Mouse (Mus musculus) midbrain, embryonic 15.5 days (tissue): ENCODE results near the gene Slc35b4. TPM values are rescaled to one million over a fixed set of nuclear protein-coding genes. Genes with fewer than 3 reads are reported as not detected.
A peak's percentile ranks its signal among the peaks of the same experiment; 100 is the strongest.

Experiments used
- ATAC-seq: fragments of 200-750 bp; cut with Nextera tagmentation; replicated peaks from 2 replicates; pipeline ENCODE4 v1.8.0; 2017; ENCODE audit warnings: moderate TSS enrichment
- H3K27ac ChIP-seq: fragments of 300-500 bp; sonication (generic); 2 replicates; pipeline ENCODE4 v1.5.1; 2015; ENCODE audit warnings: mild to moderate bottlenecking, inconsistent platforms
- H3K27me3 ChIP-seq: fragments of 300-500 bp; sonication (generic); replicated peaks from 2 replicates; pipeline ENCODE4 v1.6.1; 2015; ENCODE audit warnings: inconsistent platforms
- H3K36me3 ChIP-seq: fragments of 300-500 bp; sonication (generic); replicated peaks from 2 replicates; pipeline ENCODE4 v1.6.1; 2015; ENCODE audit warnings: inconsistent platforms
- H3K4me1 ChIP-seq: fragments of 300-500 bp; sonication (generic); 2 replicates; pipeline ENCODE4 v1.6.1; 2015; ENCODE audit warnings: inconsistent platforms
- H3K4me2 ChIP-seq: fragments of 300-500 bp; sonication (generic); 2 replicates; pipeline ENCODE4 v1.6.1; 2015; ENCODE audit warnings: inconsistent platforms, mild to moderate bottlenecking, moderate library complexity
- H3K4me3 ChIP-seq: fragments of 300-500 bp; sonication (generic); 2 replicates; pipeline ENCODE4 v1.5.1; 2015; ENCODE audit warnings: mild to moderate bottlenecking, inconsistent platforms
- H3K9ac ChIP-seq: fragments of 300-500 bp; sonication (generic); 2 replicates; pipeline ENCODE4 v1.6.1; 2015; ENCODE audit warnings: mild to moderate bottlenecking, inconsistent platforms
- H3K9me3 ChIP-seq: fragments of 300-500 bp; sonication (generic); 2 replicates; pipeline ENCODE4 v1.6.1; 2016; ENCODE audit warnings: inconsistent platforms
- WGBS: fragments of 180-500 bp; shearing (Covaris S2); methylation state at CpG from one replicate; pipeline ENCODE4 v1.1.7; 2015; ENCODE audit warnings: mixed read lengths; 5-methylcytosine and 5-hydroxymethylcytosine counted together
- polyA plus RNA-seq: library from polyadenylated mRNA; unstranded; fragments of >200 nt; fragmentation: Nextera tagmentation; extraction: Ambion mirVana; gene quantifications from 2 replicates; pipeline ENCODE4 v1.2.1, GENCODE M21; 2015

Gene Slc35b4
- polyA plus RNA-seq: 45.0 and 45.6 TPM in 2 replicates

DNA sequence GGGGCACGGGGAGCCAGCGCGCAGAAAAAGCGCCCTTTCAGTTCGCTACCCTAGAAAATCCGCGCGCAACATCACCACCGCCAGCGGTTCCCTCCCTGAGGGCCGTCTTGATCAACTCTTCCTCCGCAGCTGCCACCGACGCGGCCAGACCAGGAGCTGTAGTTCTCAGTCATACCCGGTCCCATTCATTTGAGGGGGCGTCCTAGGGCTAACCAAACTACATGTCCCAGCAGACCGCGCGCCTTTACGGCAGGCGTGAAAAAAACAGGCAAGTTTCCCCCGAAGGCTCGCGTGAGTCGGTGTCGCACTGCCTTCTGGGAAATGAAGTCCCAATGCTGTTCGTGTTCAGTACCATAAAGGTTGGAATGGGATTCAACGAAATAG, at the start of gene Slc35b4:
Gene Slc35b4 (minus strand): TSS at position 248 of the 384 bp plus-strand sequence.
- peak within 1 kb of the TSS; percentile 80 for H3K4me2 ChIP-seq
- peak; percentile 100 for ATAC-seq
- no peaks in the 10 kb centered on the region for H3K9me3 ChIP-seq
- H3K4me3 ChIP-seq: peak within 1 kb of the TSS; percentile 90
- H3K9ac ChIP-seq: peak within 1 kb of the TSS; percentile 80
- H3K4me1 ChIP-seq: peaks cover 14% of the 10 kb centered on the region
- H3K36me3 ChIP-seq: no peaks in the 10 kb centered on the region
- H3K27ac ChIP-seq: peak within 1 kb of the TSS; percentile 87
- under 1% methylated on average over 29 of the region's 29 CpGs for WGBS
- H3K27me3 ChIP-seq: no peaks in the 10 kb centered on the region

- H3K27me3 ChIP-seq: no peaks in the 10 kb centered on the region
- WGBS: 96% methylated on average over 3 of the region's 3 CpGs
- ATAC-seq: no peak
- no peak overlapping the region for H3K27ac ChIP-seq
- no peaks in the 10 kb centered on the region for H3K36me3 ChIP-seq
- no peak overlapping the region for H3K4me3 ChIP-seq
- H3K9ac ChIP-seq: no peak overlapping the region
- H3K9me3 ChIP-seq: no peaks in the 10 kb centered on the region
- H3K4me2 ChIP-seq: no peak overlapping the region
- H3K4me1 ChIP-seq: no peaks in the 10 kb centered on the region
Measured at GRCm38 (mm10) chr6:34225004-34225599, 48.2 kb upstream of the Slc35b4 start.

GRCm38 (mm10) chr6:34216450-34217319, 39.8 kb upstream of the Slc35b4 start:
- no peak overlapping the region for H3K4me3 ChIP-seq
- H3K4me1 ChIP-seq: no peaks in the 10 kb centered on the region
- no peaks in the 10 kb centered on the region for H3K27me3 ChIP-seq
- no peaks in the 10 kb centered on the region for H3K36me3 ChIP-seq
- no peaks in the 10 kb centered on the region for H3K9me3 ChIP-seq
- no peak overlapping the region for H3K27ac ChIP-seq
- 68% methylated on average over 9 of the region's 9 CpGs for WGBS
- H3K9ac ChIP-seq: no peak overlapping the region
- no peak overlapping the region for H3K4me2 ChIP-seq
- no peak for ATAC-seq

GRCm38 (mm10) chr6:34205754-34206153, 28.8 kb upstream of the Slc35b4 start:
- Histone ChIP-seq H3K27me3 (no peaks in the 10 kb centered on the region), H3K27ac (no peak overlapping the region), H3K4me2 (no peak overlapping the region), H3K4me3 (no peak overlapping the region), H3K4me1 (0 out of 2 replicates have a peak, but pooled peaks cover 3% of the 10 kb centered on the region), H3K9me3 (no peaks in the 10 kb centered on the region), H3K36me3 (no peaks in the 10 kb centered on the region), H3K9ac (no peak overlapping the region)
- 93% methylated on average over 3 of the region's 3 CpGs for WGBS
- ATAC-seq: no peak

GRCm38 (mm10) chr6:34204971-34205572, 28.2 kb upstream of the Slc35b4 start:
- Histone ChIP-seq H3K4me1 (0 out of 2 replicates have a peak, but pooled peaks cover 3% of the 10 kb centered on the region), H3K9me3 (no peaks in the 10 kb centered on the region), H3K4me3 (no peak overlapping the region), H3K36me3 (no peaks in the 10 kb centered on the region), H3K27me3 (no peaks in the 10 kb centered on the region), H3K27ac (no peak overlapping the region), H3K4me2 (no peak overlapping the region), H3K9ac (no peak overlapping the region)
- no peak for ATAC-seq
- 73% methylated on average over 8 of the region's 8 CpGs for WGBS

GRCm38 (mm10) chr6:34203503-34203902, 26.6 kb upstream of the Slc35b4 start:
- 0 out of 2 replicates have a peak, but pooled peaks cover 3% of the 10 kb centered on the region for H3K4me1 ChIP-seq
- no peak overlapping the region for H3K27ac ChIP-seq
- ATAC-seq: no peak
- no peaks in the 10 kb centered on the region for H3K36me3 ChIP-seq
- H3K4me2 ChIP-seq: no peak overlapping the region
- no peaks in the 10 kb centered on the region for H3K27me3 ChIP-seq
- no peaks in the 10 kb centered on the region for H3K9me3 ChIP-seq
- no peak overlapping the region for H3K4me3 ChIP-seq
- no peak overlapping the region for H3K9ac ChIP-seq
- WGBS: 45% methylated on average over 7 of the region's 7 CpGs

GRCm38 (mm10) chr6:34194981-34195380, 18.1 kb upstream of the Slc35b4 start:
- 67% methylated on average over 1 of the region's 1 CpGs for WGBS

DNA sequence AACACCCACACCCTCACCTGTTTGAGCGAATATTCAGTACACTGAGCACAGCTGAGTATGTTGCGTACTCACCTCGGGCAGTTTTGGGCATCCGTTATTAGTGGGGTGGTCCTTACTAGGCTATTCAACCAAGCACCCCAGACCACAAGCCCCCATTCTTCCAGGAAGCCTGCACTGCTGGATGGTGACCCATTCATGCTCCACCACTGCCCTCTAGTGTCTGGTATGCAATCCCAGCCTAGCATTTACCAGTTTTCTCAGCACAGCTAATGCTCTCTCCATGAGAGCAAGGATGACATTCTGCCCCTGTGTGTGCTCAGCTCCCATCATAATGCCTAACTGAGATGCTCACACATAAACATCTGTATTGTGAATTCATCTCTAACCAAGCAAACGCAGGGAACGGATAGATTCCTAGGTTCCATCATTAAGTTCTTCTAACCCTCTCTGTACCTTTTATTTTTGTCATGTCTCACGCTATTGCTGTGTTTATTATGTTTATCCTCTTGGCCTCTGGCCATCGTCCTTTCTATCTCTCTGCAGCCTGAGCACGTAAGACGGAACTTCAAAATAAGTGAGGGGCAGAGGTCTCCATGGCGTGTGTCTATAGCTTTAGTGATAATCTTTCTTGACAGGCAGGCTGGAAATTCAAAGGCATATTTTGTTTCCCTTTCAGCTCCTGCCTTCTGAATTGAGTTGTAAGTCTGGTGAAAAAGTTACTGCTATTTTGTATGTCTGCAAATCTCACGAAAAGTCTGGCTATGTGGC, 17.0 kb upstream of the Slc35b4 start:
- Histone ChIP-seq H3K27ac (no peak overlapping the region), H3K36me3 (no peaks in the 10 kb centered on the region), H3K27me3 (no peaks in the 10 kb centered on the region), H3K4me3 (no peak overlapping the region), H3K4me2 (no peak overlapping the region), H3K9me3 (no peaks in the 10 kb centered on the region), H3K4me1 (no peaks in the 10 kb centered on the region), H3K9ac (no peak overlapping the region)
- ATAC-seq: peak; percentile 90
- 30% methylated on average over 12 of the region's 12 CpGs for WGBS

More at GRCm38 (mm10) chr6:34194981-34195380, 18.1 kb upstream of the Slc35b4 start:
- H3K36me3 ChIP-seq: no peaks in the 10 kb centered on the region
- H3K27ac ChIP-seq: no peak overlapping the region
- no peaks in the 10 kb centered on the region for H3K4me1 ChIP-seq
- H3K9ac ChIP-seq: no peak overlapping the region
- H3K4me2 ChIP-seq: no peak overlapping the region
- H3K4me3 ChIP-seq: no peak overlapping the region
- ATAC-seq: no peak
- H3K27me3 ChIP-seq: no peaks in the 10 kb centered on the region
- no peaks in the 10 kb centered on the region for H3K9me3 ChIP-seq

DNA sequence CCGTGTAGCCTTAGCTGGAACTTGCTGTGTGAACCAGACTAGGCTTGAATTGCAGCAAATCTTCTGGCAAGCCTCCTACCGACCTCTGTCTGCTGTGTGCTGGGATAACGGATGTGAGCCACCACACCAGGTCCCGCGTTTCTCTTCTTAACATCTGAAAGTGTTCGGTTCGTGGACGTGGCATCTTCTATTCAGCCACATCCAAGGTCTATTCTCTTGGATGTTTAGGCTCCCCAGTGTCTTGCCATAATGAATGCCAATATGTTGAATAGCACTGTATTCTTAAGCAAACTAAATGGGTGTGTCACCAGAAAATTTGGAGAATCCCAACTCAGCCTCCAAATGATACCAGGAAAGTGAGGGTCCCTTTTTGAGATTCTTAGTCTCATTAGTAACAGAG, 14.5 kb upstream of the Slc35b4 start:
- Histone ChIP-seq H3K36me3 (no peaks in the 10 kb centered on the region), H3K9ac (no peak overlapping the region), H3K4me1 (no peaks in the 10 kb centered on the region), H3K4me2 (no peak overlapping the region), H3K27ac (no peak overlapping the region), H3K9me3 (no peaks in the 10 kb centered on the region), H3K4me3 (no peak overlapping the region), H3K27me3 (no peaks in the 10 kb centered on the region)
- no peak for ATAC-seq
- WGBS: 87% methylated on average over 8 of the region's 8 CpGs

DNA sequence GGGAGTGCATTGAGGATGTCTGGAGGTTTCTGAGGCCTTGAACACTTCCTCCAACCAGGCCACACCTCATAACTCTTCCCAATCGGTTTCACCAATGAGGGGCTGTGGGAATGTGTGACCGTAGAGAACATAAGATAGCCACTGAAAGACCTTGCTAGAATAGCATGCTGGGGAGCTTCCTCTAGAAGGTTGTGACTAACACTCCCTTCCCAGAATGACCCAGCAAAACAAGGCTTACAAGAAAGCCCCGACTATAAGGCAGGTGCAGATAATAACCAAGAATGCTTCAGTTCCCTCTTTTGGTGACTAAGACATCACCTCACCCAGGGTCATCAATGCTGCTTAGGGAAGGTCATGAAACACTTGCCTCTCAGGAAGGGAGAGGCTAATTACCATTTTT, 12.6 kb upstream of the Slc35b4 start:
- Histone ChIP-seq H3K27ac (no peak overlapping the region), H3K9ac (no peak overlapping the region), H3K9me3 (no peaks in the 10 kb centered on the region), H3K27me3 (no peaks in the 10 kb centered on the region), H3K4me1 (no peaks in the 10 kb centered on the region), H3K4me3 (no peak overlapping the region), H3K4me2 (no peak overlapping the region), H3K36me3 (no peaks in the 10 kb centered on the region)
- WGBS: 90% methylated on average over 3 of the region's 3 CpGs
- no peak for ATAC-seq

- H3K4me1 ChIP-seq: no peaks in the 10 kb centered on the region
- WGBS: 28% methylated on average over 7 of the region's 7 CpGs
- no peak overlapping the region for H3K27ac ChIP-seq
- H3K4me2 ChIP-seq: no peak overlapping the region
- H3K9ac ChIP-seq: no peak overlapping the region
- H3K36me3 ChIP-seq: no peaks in the 10 kb centered on the region
- H3K9me3 ChIP-seq: no peaks in the 10 kb centered on the region
- no peaks in the 10 kb centered on the region for H3K27me3 ChIP-seq
- no peak overlapping the region for H3K4me3 ChIP-seq
- ATAC-seq: no peak
Measured at GRCm38 (mm10) chr6:34187986-34188599, 11.2 kb upstream of the Slc35b4 start.
